In the genomic region with DNA sequence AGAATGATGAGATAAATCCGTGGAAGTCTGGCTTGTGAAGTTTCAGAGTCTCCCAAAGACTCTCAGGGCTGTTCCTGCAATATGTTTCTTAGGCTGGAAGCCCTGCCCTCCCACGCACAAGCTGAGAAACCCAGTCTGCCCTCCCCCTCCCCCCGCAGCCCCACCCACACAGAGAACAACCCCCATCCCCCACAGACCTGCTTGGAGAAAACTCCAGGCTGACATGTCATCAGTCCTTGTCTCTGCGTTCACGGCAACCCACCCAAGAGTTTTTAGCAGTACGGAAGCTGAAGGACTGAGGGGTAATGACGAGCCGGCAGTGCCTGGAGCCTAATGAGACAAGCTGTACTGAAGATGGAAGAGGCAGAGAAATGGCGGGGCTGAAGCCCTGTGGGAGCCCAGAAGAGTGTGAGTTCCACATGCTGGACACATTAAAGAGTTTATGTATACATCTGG, we compare ENCODE assay signal across 8 mouse cellular contexts. TPM values are rescaled to one million over a fixed set of nuclear protein-coding genes. Genes with fewer than 3 reads are reported as not detected.
DNase-seq lines count a peak whose midpoint lies in the region; ATAC-seq lines count a peak whose summit lies in the region.
"Had no signal": no experiment of that assay in that cellular context is flagged by ENCODE, and none has a peak within 500 bp of the region (broad histone marks: within the 10 kb centered on the region; RNA-seq: fewer than 3 reads in every experiment).

No protein-coding gene starts in this region.

- ATAC-seq in intestine, embryonic 15.5 days: peak; percentile 28; the same call in 1 of the 2 replicates
- ATAC-seq in forebrain, embryonic 12.5 days (ENCODE audit: low FRiP score): no peak

- no peaks in the 10 kb centered on the region for H3K36me3 ChIP-seq in intestine, embryonic 15.5 days
- H3K36me3 ChIP-seq in forebrain, embryonic 12.5 days (replicated peaks): no peaks in the 10 kb centered on the region
- H3K36me3 ChIP-seq: midbrain, embryonic 12.5 days had no signal

- no peaks in the 10 kb centered on the region for H3K27me3 ChIP-seq in intestine, embryonic 15.5 days (replicated peaks)
- peaks cover 3% of the 10 kb centered on the region; the same call in 1 of the 2 replicates for H3K27me3 ChIP-seq in forebrain, embryonic 12.5 days
- H3K27me3 ChIP-seq: midbrain, embryonic 12.5 days had no signal

- H3K9ac ChIP-seq in intestine, embryonic 15.5 days: no peak overlapping the region
- no peak overlapping the region for H3K9ac ChIP-seq in forebrain, embryonic 12.5 days
- H3K9ac ChIP-seq: midbrain, embryonic 12.5 days had no signal

- 16% methylated on average over 9 of the region's 9 CpGs for WGBS in intestine, embryonic 15.5 days
- WGBS in forebrain, embryonic 12.5 days: 49% methylated on average over 9 of the region's 9 CpGs

- peak; percentile 5 for DNase-seq in retina, postnatal 1 day
- no peak for DNase-seq in retina, embryonic 14.5 days (ENCODE audit: low spot score)
- DNase-seq in forelimb bud, embryonic 11.5 days (ENCODE audit: low read depth, low spot score): peak; percentile 61
- peak; percentile 50 for DNase-seq in mesoderm, embryonic 11.5 days (ENCODE audit: low read depth, low spot score)
- no peak for DNase-seq in cerebellum, postnatal 36 days

- H3K27ac ChIP-seq in intestine, embryonic 15.5 days: peak overlapping the region; percentile 62; the same call in 1 of the 2 replicates
- no peak overlapping the region for H3K27ac ChIP-seq in forebrain, embryonic 12.5 days
- H3K27ac ChIP-seq: midbrain, embryonic 12.5 days had no signal

- peak overlapping the region; percentile 51 for H3K4me2 ChIP-seq in intestine, embryonic 15.5 days (replicated peaks)
- H3K4me2 ChIP-seq in forebrain, embryonic 12.5 days: no peak overlapping the region
- H3K4me2 ChIP-seq: midbrain, embryonic 12.5 days had no signal

- 0 out of 2 replicates have a peak overlapping the region, but pooled peaks have one; percentile 11 for H3K4me3 ChIP-seq in intestine, embryonic 15.5 days (replicated peaks)
- no peak overlapping the region for H3K4me3 ChIP-seq in forebrain, embryonic 12.5 days (replicated peaks)
- H3K4me3 ChIP-seq: midbrain, embryonic 12.5 days had no signal

- H3K4me1 ChIP-seq in intestine, embryonic 15.5 days (replicated peaks): 0 out of 2 replicates have a peak, but pooled peaks cover 3% of the 10 kb centered on the region
- H3K4me1 ChIP-seq in forebrain, embryonic 12.5 days: no peaks in the 10 kb centered on the region
- H3K4me1 ChIP-seq: midbrain, embryonic 12.5 days had no signal

- no peaks in the 10 kb centered on the region for H3K9me3 ChIP-seq in intestine, embryonic 15.5 days
- no peaks in the 10 kb centered on the region for H3K9me3 ChIP-seq in forebrain, embryonic 12.5 days
- H3K9me3 ChIP-seq: midbrain, embryonic 12.5 days had no signal

RNA-seq across cellular contexts. Expression of a gene that starts 14.5 kb away (rescaled TPM):
- 14.3 and 16.8 TPM in 2 replicates for polyA plus RNA-seq in intestine, embryonic 15.5 days (2015; fragmentation: Nextera tagmentation; extraction: Ambion mirVana)
- polyA plus RNA-seq in forebrain, embryonic 12.5 days (2016; fragmentation: Nextera tagmentation; extraction: Ambion mirVana): 20.6 and 29.1 TPM in 2 replicates

RNA-seq across cellular contexts. Expression of a gene that starts 27.5 kb away (rescaled TPM):
- 72.4 and 77.5 TPM in 2 replicates for polyA plus RNA-seq in intestine, embryonic 15.5 days (2015; fragmentation: Nextera tagmentation; extraction: Ambion mirVana)
- 49.1 and 60.1 TPM in 2 replicates for polyA plus RNA-seq in forebrain, embryonic 12.5 days (2016; fragmentation: Nextera tagmentation; extraction: Ambion mirVana)

RNA-seq across cellular contexts. Expression of a gene that starts 35.1 kb away (rescaled TPM):
- 292 and 312 TPM in 2 replicates for polyA plus RNA-seq in intestine, embryonic 15.5 days (2015; fragmentation: Nextera tagmentation; extraction: Ambion mirVana)
- 267 and 271 TPM in 2 replicates for polyA plus RNA-seq in forebrain, embryonic 12.5 days (2016; fragmentation: Nextera tagmentation; extraction: Ambion mirVana)

RNA-seq across cellular contexts. Expression of a gene that starts 47.8 kb away (rescaled TPM):
- 9.0 TPM in 2 replicates for polyA plus RNA-seq in intestine, embryonic 15.5 days (2015; fragmentation: Nextera tagmentation; extraction: Ambion mirVana)
- polyA plus RNA-seq in forebrain, embryonic 12.5 days (2016; fragmentation: Nextera tagmentation; extraction: Ambion mirVana): 47.7 and 53.4 TPM in 2 replicates

Comparison
In these comparisons a context has a peak if more than half of its experiments do, and no peak if none do; other contexts are left out.
1. DNase-seq: peak in retina, postnatal 1 day (single experiment), forelimb bud, embryonic 11.5 days (single experiment) and mesoderm, embryonic 11.5 days (single experiment); none in retina, embryonic 14.5 days (single experiment) and cerebellum, postnatal 36 days (0 of 2).